Mouse (Mus musculus) heart, embryonic 10.5 days (tissue): ENCODE results near the gene Gm5244. TPM values are rescaled to one million over a fixed set of nuclear protein-coding genes. Genes with fewer than 3 reads are reported as not detected.
A peak's percentile ranks its signal among the peaks of the same experiment; 100 is the strongest.

ENCODE experiments used
- DNase-seq: peaks from one replicate; pipeline ENCODE4 v3.0.0-alpha.2; 2017; ENCODE audit warnings: low spot score
- H3K27ac ChIP-seq: fragments of 300-500 bp; sonication (generic); 2 replicates; pipeline ENCODE4 v1.5.1; 2016; ENCODE audit warnings: mild to moderate bottlenecking
- H3K27me3 ChIP-seq: fragments of 300-500 bp; sonication (generic); 2 replicates; pipeline ENCODE4 v1.6.1; 2016; ENCODE audit warnings: mild to moderate bottlenecking; ENCODE audit not compliant: poor library complexity, insufficient read depth, severe bottlenecking
- H3K36me3 ChIP-seq: fragments of 300-500 bp; sonication (generic); 2 replicates; pipeline ENCODE4 v1.6.1; 2016; ENCODE audit warnings: mild to moderate bottlenecking, moderate library complexity
- H3K4me1 ChIP-seq: fragments of 300-500 bp; sonication (generic); 2 replicates; pipeline ENCODE4 v1.6.1; 2016; ENCODE audit warnings: mild to moderate bottlenecking
- H3K4me3 ChIP-seq: fragments of 300-500 bp; sonication (generic); 2 replicates; pipeline ENCODE4 v1.5.1; 2016; ENCODE audit warnings: mild to moderate bottlenecking, moderate library complexity
- H3K9me3 ChIP-seq: fragments of 300-500 bp; sonication (generic); 2 replicates; pipeline ENCODE4 v1.6.1; 2016; ENCODE audit warnings: mild to moderate bottlenecking, moderate library complexity
- WGBS: fragments of 180-500 bp; shearing (Covaris S2); methylation state at CpG from one replicate; pipeline ENCODE4 v1.1.7; 2016; 5-methylcytosine and 5-hydroxymethylcytosine counted together
- polyA plus RNA-seq: library from polyadenylated mRNA; unstranded; fragments of >200 nt; fragmentation: Nextera tagmentation; extraction: Ambion mirVana; gene quantifications from 2 replicates; pipeline ENCODE4 v1.2.1, GENCODE M21; 2016

Gm5244 gene
- not detected in 2 replicates for polyA plus RNA-seq

DNA sequence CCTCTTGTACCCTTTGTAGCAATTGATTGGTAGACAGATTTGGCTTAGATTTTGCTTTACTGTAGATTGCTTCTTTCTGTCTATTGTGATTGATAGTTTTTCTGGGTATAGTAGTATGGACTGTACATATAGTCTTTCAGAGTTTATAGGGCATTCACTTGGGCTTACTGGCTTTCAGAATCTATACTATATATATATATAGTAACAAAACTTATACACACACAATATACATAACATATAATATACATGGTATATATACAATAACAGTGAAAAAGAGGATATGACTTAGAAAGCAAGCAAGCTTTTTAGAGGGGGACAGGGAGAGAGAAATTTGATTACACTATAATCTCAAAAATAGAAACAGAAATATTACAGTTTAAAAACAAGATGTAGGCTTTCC, at the start of gene Gm5244:
TSS of gene Gm5244 (plus strand) at position 301 of the 400 bp plus-strand sequence.
- no peak for DNase-seq
- no peaks in the 10 kb centered on the region for H3K4me1 ChIP-seq

DNA sequence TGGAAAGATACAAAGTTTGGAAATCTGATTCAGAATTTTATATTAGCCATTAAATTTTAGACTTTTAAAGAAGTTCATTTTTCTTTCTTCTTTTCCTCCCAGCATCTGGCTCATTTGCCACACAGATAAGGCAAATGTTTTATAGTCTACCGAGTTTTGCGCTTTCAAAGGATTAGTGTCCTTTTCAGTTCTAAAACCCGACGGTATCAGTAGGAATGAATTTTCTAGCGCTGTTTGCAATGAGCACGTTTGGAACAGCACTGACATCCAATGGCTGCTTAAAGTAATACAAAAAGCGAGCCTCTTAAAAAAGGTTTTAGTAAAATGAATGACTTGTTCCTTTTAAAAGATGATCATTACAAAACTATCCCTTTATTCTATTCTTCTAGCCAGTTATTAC, 49.4 kb upstream of the Gm5244 start:
- Histone ChIP-seq H3K9me3 (no peaks in the 10 kb centered on the region), H3K4me3 (peak overlapping the region; percentile 94), H3K4me1 (no peaks in the 10 kb centered on the region), H3K27me3 (no peaks in the 10 kb centered on the region), H3K27ac (peak overlapping the region; percentile 99), H3K36me3 (no peaks in the 10 kb centered on the region)
- no peak for DNase-seq
- 1% methylated on average over 7 of the region's 7 CpGs for WGBS

More for the DNA sequence above, at the start of gene Gm5244:
- Histone ChIP-seq H3K27ac (no peak within 1 kb of the TSS), H3K36me3 (no peaks in the 10 kb centered on the region), H3K9me3 (no peaks in the 10 kb centered on the region), H3K27me3 (no peaks in the 10 kb centered on the region), H3K4me3 (no peak within 1 kb of the TSS)

DNA sequence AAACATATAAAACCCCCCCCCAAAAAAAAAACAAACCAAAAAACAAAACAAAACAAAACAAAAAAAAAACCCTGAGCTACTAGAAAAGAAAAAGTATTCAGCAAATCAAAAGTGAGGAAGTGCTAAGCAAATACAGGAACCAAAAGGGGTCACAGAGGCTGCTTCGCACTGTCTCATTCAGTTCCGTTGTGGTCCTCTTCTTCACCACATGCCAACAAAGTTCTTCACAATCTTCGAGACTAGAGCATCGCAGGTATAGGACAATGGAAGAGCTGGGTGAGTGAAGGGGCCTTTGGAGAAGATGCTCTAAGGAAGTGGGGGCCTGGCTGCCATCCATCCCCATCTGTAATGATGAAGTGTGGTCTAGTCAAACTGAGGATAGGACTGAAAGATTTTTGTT, 48.1 kb upstream of the Gm5244 start:
- no peaks in the 10 kb centered on the region for H3K27me3 ChIP-seq
- no peak overlapping the region for H3K27ac ChIP-seq
- no peak overlapping the region for H3K4me3 ChIP-seq
- H3K36me3 ChIP-seq: no peaks in the 10 kb centered on the region
- WGBS: 83% methylated on average over 4 of the region's 4 CpGs
- no peak for DNase-seq
- no peaks in the 10 kb centered on the region for H3K9me3 ChIP-seq
- no peaks in the 10 kb centered on the region for H3K4me1 ChIP-seq

DNA sequence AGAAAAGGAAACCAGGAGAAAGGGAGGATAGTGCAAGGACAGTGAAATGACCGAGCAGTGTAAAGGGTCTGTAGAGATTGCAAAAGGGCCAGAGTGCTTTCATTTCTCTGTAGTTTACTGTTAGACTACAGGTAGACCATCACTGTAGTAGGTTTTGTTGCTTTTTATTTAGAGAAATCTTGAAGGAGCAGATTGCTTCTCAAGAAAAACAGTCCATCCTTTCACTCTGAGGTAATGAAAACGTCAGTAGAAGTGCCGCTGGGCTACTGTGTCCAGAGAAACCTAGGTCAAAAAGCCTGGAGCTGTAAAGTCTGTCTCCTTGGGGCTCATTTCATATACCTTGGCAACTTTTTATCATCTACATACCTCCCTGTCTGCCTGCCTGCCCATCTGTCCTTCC, 47.4 kb upstream of the Gm5244 start:
- 78% methylated on average over 3 of the region's 3 CpGs for WGBS
- no peaks in the 10 kb centered on the region for H3K4me1 ChIP-seq
- no peak overlapping the region for H3K27ac ChIP-seq

DNA sequence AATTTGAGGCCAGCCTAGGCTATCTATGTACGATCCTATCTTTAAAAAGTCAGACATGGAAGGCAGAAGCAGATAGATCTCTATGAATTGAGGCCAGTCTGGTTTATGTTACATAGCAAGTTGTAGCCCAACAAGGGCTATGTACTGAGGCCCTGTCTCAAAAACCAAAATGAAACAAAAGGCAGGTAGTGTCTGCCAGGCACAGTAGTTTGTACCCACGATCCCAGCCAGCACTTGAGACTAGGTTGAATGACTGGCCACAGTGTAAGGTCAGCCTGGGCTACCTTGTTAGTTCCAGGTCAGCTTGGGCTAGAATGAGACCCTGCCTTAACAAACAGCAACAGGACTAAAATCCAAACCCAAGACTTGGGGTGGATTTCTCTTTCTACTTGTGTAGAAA, 45.9 kb upstream of the Gm5244 start:
- no peaks in the 10 kb centered on the region for H3K36me3 ChIP-seq
- H3K9me3 ChIP-seq: no peaks in the 10 kb centered on the region
- H3K4me3 ChIP-seq: no peak overlapping the region
- no peak for DNase-seq
- no peak overlapping the region for H3K27ac ChIP-seq
- no peaks in the 10 kb centered on the region for H3K27me3 ChIP-seq
- WGBS: 69% methylated on average over 2 of the region's 2 CpGs
- H3K4me1 ChIP-seq: no peaks in the 10 kb centered on the region

More for the DNA sequence above, 47.4 kb upstream of the Gm5244 start:
- Histone ChIP-seq H3K4me3 (no peak overlapping the region), H3K36me3 (no peaks in the 10 kb centered on the region), H3K9me3 (no peaks in the 10 kb centered on the region), H3K27me3 (no peaks in the 10 kb centered on the region)
- no peak for DNase-seq

DNA sequence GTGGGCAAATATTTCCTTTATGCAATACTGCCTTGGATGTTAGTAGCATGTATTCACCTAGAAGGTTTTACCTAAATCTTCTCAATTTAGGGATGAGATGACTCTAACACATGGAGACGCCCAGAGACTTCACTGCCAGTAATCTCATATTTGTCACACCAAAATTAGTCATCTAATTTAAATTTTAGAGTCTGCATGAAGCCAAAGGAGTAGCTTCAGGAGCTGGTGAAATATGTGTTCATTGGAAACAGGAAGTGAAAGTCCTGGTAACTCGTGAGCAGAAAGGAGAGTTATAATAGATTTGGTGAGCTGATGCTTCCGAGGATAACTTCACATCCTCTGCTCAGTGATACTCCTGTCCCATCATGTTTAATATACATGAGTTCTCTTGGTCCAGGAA, 45.4 kb upstream of the Gm5244 start:
- H3K27ac ChIP-seq: no peak overlapping the region
- H3K27me3 ChIP-seq: no peaks in the 10 kb centered on the region
- no peaks in the 10 kb centered on the region for H3K4me1 ChIP-seq
- DNase-seq: no peak
- no peaks in the 10 kb centered on the region for H3K36me3 ChIP-seq
- no peak overlapping the region for H3K4me3 ChIP-seq
- 68% methylated on average over 3 of the region's 3 CpGs for WGBS
- H3K9me3 ChIP-seq: no peaks in the 10 kb centered on the region

DNA sequence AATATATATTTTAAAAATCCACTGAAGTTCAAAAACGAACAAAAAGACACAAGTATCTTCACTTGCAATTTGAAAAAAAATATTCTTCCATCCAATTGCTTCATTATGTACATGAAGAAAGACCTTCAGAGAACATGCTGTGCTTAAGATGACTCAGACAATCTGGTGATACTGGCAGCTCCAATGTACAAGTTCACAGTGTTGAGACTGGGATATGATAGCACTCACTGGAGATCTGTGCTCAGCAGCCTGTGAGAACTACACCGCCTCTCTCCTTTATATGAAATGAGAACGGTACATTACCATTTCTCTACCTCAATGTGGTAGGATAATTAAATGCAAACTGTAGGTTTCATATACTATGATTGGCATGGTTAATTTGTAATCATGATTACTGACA, 43.7 kb upstream of the Gm5244 start:
- Histone ChIP-seq H3K4me1 (no peaks in the 10 kb centered on the region), H3K4me3 (no peak overlapping the region), H3K36me3 (no peaks in the 10 kb centered on the region), H3K9me3 (no peaks in the 10 kb centered on the region), H3K27me3 (no peaks in the 10 kb centered on the region), H3K27ac (no peak overlapping the region)
- WGBS: 69% methylated on average over 3 of the region's 3 CpGs
- no peak for DNase-seq

DNA sequence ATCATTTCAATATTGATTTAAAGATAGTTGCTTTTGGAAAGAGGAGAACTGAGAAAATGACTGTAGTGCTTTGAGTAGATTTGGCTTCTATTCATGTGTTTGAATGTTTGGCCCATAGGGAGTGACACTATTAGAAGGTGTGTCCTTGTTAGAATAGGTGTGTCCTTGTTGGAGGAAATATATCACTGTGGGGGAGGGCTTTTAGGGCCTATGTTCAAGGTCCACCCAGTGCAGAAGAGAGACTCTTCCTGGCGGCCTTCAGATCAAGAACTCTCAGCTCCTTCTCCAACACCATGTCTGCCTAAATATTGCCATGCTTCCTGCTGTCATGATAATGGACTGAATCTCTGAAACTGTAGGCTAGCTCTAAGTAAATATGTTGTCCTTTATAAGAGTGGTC, 42.2 kb upstream of the Gm5244 start:
- Histone ChIP-seq H3K9me3 (no peaks in the 10 kb centered on the region), H3K4me1 (no peaks in the 10 kb centered on the region)

DNA sequence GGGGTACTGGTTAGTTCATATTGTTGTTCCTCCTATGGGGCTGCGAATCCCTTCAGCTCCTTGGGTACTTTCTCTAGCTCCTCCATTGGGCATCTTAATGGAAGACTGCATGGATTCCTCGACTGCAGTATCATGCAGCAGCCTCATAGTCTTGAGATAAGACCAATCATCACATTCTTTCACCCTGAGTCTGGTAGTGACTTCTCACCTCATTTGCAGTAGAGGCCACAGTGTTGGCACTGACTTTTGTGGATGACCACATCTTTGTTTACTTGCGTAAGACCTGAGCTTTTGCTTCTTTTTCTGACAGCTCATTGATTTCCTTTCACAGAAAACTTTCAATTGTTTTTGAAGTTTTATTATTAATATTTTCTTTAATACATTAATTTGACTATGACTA, 40.8 kb upstream of the Gm5244 start:
- no peak overlapping the region for H3K27ac ChIP-seq
- H3K27me3 ChIP-seq: no peaks in the 10 kb centered on the region
- H3K4me1 ChIP-seq: no peaks in the 10 kb centered on the region
- no peak overlapping the region for H3K4me3 ChIP-seq
- DNase-seq: no peak
- H3K36me3 ChIP-seq: no peaks in the 10 kb centered on the region
- no peaks in the 10 kb centered on the region for H3K9me3 ChIP-seq
- 59% methylated on average over 3 of the region's 3 CpGs for WGBS

More for the DNA sequence above, 42.2 kb upstream of the Gm5244 start:
- Histone ChIP-seq H3K4me3 (no peak overlapping the region), H3K27ac (no peak overlapping the region), H3K36me3 (no peaks in the 10 kb centered on the region), H3K27me3 (no peaks in the 10 kb centered on the region)
- WGBS: 79% methylated on average over 1 of the region's 1 CpGs
- DNase-seq: no peak

DNA sequence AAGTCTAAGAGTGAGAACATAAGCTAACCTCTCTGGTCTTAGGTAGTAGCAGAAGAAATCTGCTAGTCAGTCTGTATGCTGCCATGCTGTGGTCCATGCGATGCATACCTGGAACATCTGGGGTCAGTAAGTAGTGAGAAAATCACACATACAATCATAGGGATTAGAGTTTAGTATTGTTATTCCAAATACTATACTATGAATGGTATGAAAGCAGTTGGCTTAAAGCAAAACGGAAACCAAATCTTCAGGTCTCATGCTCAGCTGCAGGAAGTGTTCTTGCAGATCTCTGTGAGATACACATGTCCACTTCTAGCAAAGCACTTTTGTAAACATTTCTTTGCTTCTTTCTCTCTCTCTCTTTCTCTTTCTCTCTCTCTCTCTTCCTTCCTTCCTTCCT, 40.3 kb upstream of the Gm5244 start:
- Histone ChIP-seq H3K36me3 (no peaks in the 10 kb centered on the region), H3K27me3 (no peaks in the 10 kb centered on the region), H3K27ac (no peak overlapping the region), H3K4me1 (no peaks in the 10 kb centered on the region), H3K4me3 (no peak overlapping the region), H3K9me3 (no peaks in the 10 kb centered on the region)
- WGBS: 73% methylated on average over 2 of the region's 2 CpGs
- DNase-seq: no peak

DNA sequence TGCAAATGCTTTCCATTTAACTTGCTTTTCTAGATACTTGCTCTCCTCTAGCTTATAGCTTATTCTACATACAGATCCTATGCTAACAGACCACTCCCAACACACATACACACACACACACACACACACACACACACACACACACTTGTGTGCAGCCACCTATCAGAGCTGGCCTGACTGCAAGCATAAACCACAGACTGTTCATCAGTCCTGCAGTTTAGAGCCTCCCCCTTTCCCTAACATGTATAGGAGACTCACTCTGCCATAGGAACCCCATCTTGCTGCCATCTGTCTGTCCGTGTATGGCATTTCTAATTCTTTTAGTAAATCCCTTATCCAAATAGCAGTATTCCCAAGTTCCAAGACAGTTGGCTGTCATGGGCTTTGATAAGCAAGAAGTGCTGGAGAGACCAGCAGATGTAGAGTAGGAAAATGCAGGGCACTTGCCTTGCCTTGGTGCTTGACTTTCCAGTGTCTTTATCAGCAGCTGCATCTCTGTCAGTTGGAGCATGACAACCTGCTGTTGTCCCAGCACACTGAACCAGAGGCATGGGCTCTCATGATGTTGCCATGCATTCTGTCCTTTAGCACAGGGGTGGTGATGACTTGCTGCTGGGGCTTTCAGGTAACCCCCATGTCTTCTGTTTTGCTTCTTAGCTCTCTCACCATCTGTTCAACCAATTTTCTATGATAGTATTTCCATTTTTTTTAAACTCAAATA, 33.7 kb upstream of the Gm5244 start:
- no peaks in the 10 kb centered on the region for H3K27me3 ChIP-seq
- H3K4me3 ChIP-seq: no peak overlapping the region
- WGBS: 55% methylated on average over 1 of the region's 1 CpGs
- H3K36me3 ChIP-seq: no peaks in the 10 kb centered on the region
- no peaks in the 10 kb centered on the region for H3K4me1 ChIP-seq
- H3K27ac ChIP-seq: no peak overlapping the region
- H3K9me3 ChIP-seq: no peaks in the 10 kb centered on the region
- DNase-seq: no peak

DNA sequence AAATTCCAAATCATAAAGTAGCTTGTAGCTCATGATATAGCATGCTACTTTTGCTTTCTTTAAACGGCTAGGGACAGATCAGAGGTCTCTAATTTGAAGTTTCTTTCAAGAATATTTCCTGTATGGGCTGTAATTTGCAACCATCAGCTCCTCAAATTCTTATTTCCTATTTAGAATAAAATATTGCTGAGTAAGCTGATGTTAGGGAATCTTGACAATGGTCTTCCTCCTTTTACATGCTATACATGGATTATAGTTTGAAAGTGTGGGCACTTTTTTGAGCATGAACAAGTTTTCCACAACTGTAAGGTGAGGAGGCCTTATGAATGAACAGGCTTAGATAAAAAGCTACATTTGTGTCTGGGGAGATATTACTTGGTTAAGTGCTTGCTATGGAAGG, 32.6 kb upstream of the Gm5244 start:
- 65% methylated on average over 1 of the region's 1 CpGs for whole genome bisulfite sequencing
- no peaks in the 10 kb centered on the region for H3K9me3 ChIP-seq
- H3K36me3 ChIP-seq: no peaks in the 10 kb centered on the region
- no peak overlapping the region for H3K27ac ChIP-seq
- H3K4me1 ChIP-seq: no peaks in the 10 kb centered on the region
- DNase-seq: no peak
- H3K27me3 ChIP-seq: no peaks in the 10 kb centered on the region
- no peak overlapping the region for H3K4me3 ChIP-seq

DNA sequence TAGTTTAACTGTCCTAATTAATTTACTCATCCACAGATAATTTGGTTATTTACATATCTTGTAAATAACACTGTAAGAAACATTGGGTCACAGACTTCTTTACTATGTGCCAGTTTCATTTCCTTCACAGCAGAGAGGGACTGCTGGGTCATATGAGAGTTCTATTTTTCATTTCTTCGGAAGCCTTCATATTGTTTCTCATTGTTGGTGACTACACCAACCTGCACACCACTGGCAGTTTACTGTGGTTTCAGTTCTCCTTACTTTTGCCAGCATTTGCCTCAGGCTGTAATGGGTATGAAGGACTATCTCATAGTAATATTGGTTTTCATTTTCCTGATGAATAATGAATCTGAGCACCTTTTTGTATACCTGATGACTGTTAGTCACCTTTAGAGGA, 28.0 kb upstream of the Gm5244 start:
- no peaks in the 10 kb centered on the region for H3K9me3 ChIP-seq
- no peaks in the 10 kb centered on the region for H3K36me3 ChIP-seq
- no peaks in the 10 kb centered on the region for H3K4me1 ChIP-seq
- 81% methylated on average over 1 of the region's 1 CpGs for WGBS
- no peaks in the 10 kb centered on the region for H3K27me3 ChIP-seq
- H3K27ac ChIP-seq: no peak overlapping the region
- H3K4me3 ChIP-seq: no peak overlapping the region
- no peak for DNase-seq

DNA sequence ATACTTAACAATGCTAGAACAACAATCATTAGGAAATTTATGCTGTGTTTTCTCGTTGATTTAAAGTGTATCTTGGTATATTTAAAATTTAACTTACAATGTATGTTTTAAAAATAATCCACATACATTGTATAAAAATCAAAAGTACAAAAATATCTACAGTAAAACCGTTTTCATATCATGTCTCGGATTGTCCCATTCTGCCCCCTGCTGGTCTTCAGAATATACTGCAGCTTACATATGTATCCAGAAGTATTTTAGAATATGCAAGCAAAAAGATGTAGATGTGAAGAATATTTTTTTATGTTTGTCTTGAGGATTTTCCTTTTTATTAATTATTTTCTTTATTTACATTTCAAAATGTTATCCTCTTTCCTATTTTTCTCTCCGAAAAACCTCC, 26.1 kb upstream of the Gm5244 start:
- no peak for DNase-seq
- H3K9me3 ChIP-seq: no peaks in the 10 kb centered on the region
- 42% methylated on average over 4 of the region's 4 CpGs for WGBS
- H3K4me1 ChIP-seq: no peaks in the 10 kb centered on the region
- H3K27me3 ChIP-seq: no peaks in the 10 kb centered on the region
- H3K4me3 ChIP-seq: no peak overlapping the region
- H3K36me3 ChIP-seq: no peaks in the 10 kb centered on the region
- H3K27ac ChIP-seq: no peak overlapping the region
